ENCODE assay signal across 22 mouse cellular contexts in the genomic region with DNA sequence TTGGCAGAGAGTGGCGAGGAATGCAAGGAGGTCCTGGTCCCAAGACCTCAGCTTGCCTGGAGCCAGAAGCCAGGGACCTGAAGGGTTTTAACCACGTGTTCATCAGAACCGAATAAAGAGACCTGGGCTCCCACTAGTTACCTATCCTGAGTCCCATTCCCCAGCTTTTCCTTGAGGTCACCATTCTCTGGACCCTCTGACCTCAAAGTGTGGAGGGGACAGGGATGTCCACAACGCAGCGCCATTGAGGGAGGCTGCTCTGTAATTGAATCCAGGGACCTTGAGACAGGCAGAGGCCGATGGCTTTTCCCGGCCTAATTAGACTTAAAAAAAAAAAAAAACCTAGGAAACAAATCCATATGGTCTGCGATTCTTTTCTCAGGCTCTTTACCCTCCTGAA. TPM values are rescaled to one million over a fixed set of nuclear protein-coding genes. Genes with fewer than 3 reads are reported as not detected.
DNase-seq lines count a peak whose midpoint lies in the region; ATAC-seq and TF ChIP-seq lines count a peak whose summit lies in the region.
"Had no signal": no experiment of that assay in that cellular context is flagged by ENCODE, and none has a peak within 500 bp of the region (broad histone marks: within the 10 kb centered on the region; RNA-seq: fewer than 3 reads in every experiment).

No protein-coding gene starts in this region.

- H3K9me3 ChIP-seq in forebrain, embryonic 10.5 days, result no peaks in the 10 kb centered on the region
- H3K9me3 ChIP-seq in forebrain, embryonic 11.5 days (ENCODE audit: control insufficient read depth, low read length), result no peaks in the 10 kb centered on the region; the same call in 1 of the 2 replicates
- H3K9me3 ChIP-seq in ES-Bruce4 (replicated peaks; ENCODE audit: control insufficient read depth, insufficient read depth, low read length, poor library complexity, severe bottlenecking), result no peaks in the 10 kb centered on the region
- no peaks in the 10 kb centered on the region for H3K9me3 ChIP-seq in embryonic facial prominence, embryonic 13.5 days
- H3K9me3 ChIP-seq in limb, embryonic 12.5 days, result peaks cover 3% of the 10 kb centered on the region
- no peaks in the 10 kb centered on the region for H3K9me3 ChIP-seq in midbrain, embryonic 11.5 days (ENCODE audit: control insufficient read depth, low read length)
- H3K9me3 ChIP-seq: forebrain, embryonic 13.5 days; intestine, embryonic 15.5 days had no signal

- no peak for TF ChIP-seq EP300 in ES-Bruce4 (IDR thresholded peaks at IDR 0.05; ENCODE audit: insufficient read depth, low read depth, low read length)

- no peak for ATAC-seq in forebrain, embryonic 11.5 days (replicated peaks; ENCODE audit: low FRiP score)
- ATAC-seq in embryonic facial prominence, embryonic 13.5 days (ENCODE audit: insufficient number of reproducible peaks, insufficient read depth, low FRiP score, low TSS enrichment, low read depth), result no peak
- no peak; the same call in 1 of the 2 replicates for ATAC-seq in limb, embryonic 12.5 days (ENCODE audit: insufficient number of reproducible peaks, insufficient read depth, low FRiP score, low TSS enrichment, low read depth)
- ATAC-seq in midbrain, embryonic 11.5 days (ENCODE audit: low FRiP score), result no peak
- ATAC-seq: activated CD4-positive, CD25-positive, alpha-beta regulatory T cell, adult 4 months; CD4-positive, CD25-positive, alpha-beta regulatory T cell, adult 4 months; forebrain, embryonic 13.5 days; forebrain, postnatal 0 days; intestine, embryonic 15.5 days; Patski had no signal

- H3K4me1 ChIP-seq in forebrain, embryonic 10.5 days, result peaks cover 19% of the 10 kb centered on the region
- no peaks in the 10 kb centered on the region for H3K4me1 ChIP-seq in forebrain, embryonic 11.5 days (replicated peaks; ENCODE audit: control insufficient read depth, insufficient read depth, low read length)
- H3K4me1 ChIP-seq in ES-Bruce4 (ENCODE audit: control insufficient read depth, insufficient read depth, low read length), result no peaks in the 10 kb centered on the region
- peaks cover 43% of the 10 kb centered on the region for H3K4me1 ChIP-seq in embryonic facial prominence, embryonic 13.5 days
- H3K4me1 ChIP-seq in limb, embryonic 12.5 days (replicated peaks), result peaks cover 47% of the 10 kb centered on the region
- H3K4me1 ChIP-seq in midbrain, embryonic 11.5 days (ENCODE audit: control insufficient read depth, insufficient read depth, low read length), result no peaks in the 10 kb centered on the region
- H3K4me1 ChIP-seq in cerebellum, adult 2 months (ENCODE audit: control insufficient read depth, insufficient read depth, low read length), result no peaks in the 10 kb centered on the region

- TF ChIP-seq POLR2A in ES-Bruce4 (IDR thresholded peaks at IDR 0.05; ENCODE audit: insufficient read depth, low read length), result no peak
- TF ChIP-seq POLR2A in cerebellum, adult 2 months (IDR thresholded peaks at IDR 0.05; ENCODE audit: borderline replicate concordance, insufficient read depth, low read length), result no peak

- H3K27me3 ChIP-seq in forebrain, embryonic 10.5 days (ENCODE audit: poor library complexity, severe bottlenecking), result peaks cover 10% of the 10 kb centered on the region; the same call in 1 of the 2 replicates
- no peaks in the 10 kb centered on the region for H3K27me3 ChIP-seq in forebrain, embryonic 11.5 days (ENCODE audit: control insufficient read depth, insufficient read depth, low read length)
- H3K27me3 ChIP-seq in ES-Bruce4 (ENCODE audit: control insufficient read depth, insufficient read depth, low read length, poor library complexity, severe bottlenecking), result no peaks in the 10 kb centered on the region
- no peaks in the 10 kb centered on the region for H3K27me3 ChIP-seq in embryonic facial prominence, embryonic 13.5 days
- H3K27me3 ChIP-seq in limb, embryonic 12.5 days, result peaks cover 15% of the 10 kb centered on the region
- H3K27me3 ChIP-seq in midbrain, embryonic 11.5 days (ENCODE audit: control insufficient read depth, insufficient read depth, low read length), result no peaks in the 10 kb centered on the region
- no peaks in the 10 kb centered on the region for H3K27me3 ChIP-seq in cerebellum, adult 2 months (ENCODE audit: control insufficient read depth, insufficient read depth, low read length)
- H3K27me3 ChIP-seq: forebrain, embryonic 13.5 days; intestine, embryonic 15.5 days had no signal

- no peak overlapping the region for H3K4me3 ChIP-seq in forebrain, embryonic 10.5 days
- H3K4me3 ChIP-seq in forebrain, embryonic 11.5 days (ENCODE audit: low read depth, low read length), result no peak overlapping the region
- H3K4me3 ChIP-seq in ES-Bruce4 (ENCODE audit: low read depth, low read length), result no peak overlapping the region
- no peak overlapping the region for H3K4me3 ChIP-seq in embryonic facial prominence, embryonic 13.5 days
- H3K4me3 ChIP-seq in limb, embryonic 12.5 days (replicated peaks), result no peak overlapping the region
- H3K4me3 ChIP-seq in midbrain, embryonic 11.5 days (ENCODE audit: low read depth, low read length), result no peak overlapping the region
- no peak overlapping the region for H3K4me3 ChIP-seq in cerebellum, adult 2 months (replicated peaks; ENCODE audit: insufficient read depth, low read depth, low read length)
- H3K4me3 ChIP-seq: forebrain, embryonic 13.5 days; heart, adult 2 months; heart, embryonic 12.5 days; intestine, embryonic 15.5 days had no signal

- H3K9ac ChIP-seq in forebrain, embryonic 11.5 days (ENCODE audit: low read length), result no peak overlapping the region
- H3K9ac ChIP-seq in ES-Bruce4 (ENCODE audit: low read depth, poor library complexity, severe bottlenecking), result 0 out of 2 replicates have a peak overlapping the region, but pooled peaks have one; percentile 28
- H3K9ac ChIP-seq in embryonic facial prominence, embryonic 13.5 days, result no peak overlapping the region
- no peak overlapping the region for H3K9ac ChIP-seq in limb, embryonic 12.5 days (replicated peaks)
- no peak overlapping the region for H3K9ac ChIP-seq in midbrain, embryonic 11.5 days (ENCODE audit: low read length)
- H3K9ac ChIP-seq: forebrain, embryonic 13.5 days; forebrain, postnatal 0 days; heart, embryonic 12.5 days; intestine, embryonic 15.5 days had no signal

- no peaks in the 10 kb centered on the region for H3K36me3 ChIP-seq in forebrain, embryonic 10.5 days (replicated peaks)
- H3K36me3 ChIP-seq in forebrain, embryonic 11.5 days (ENCODE audit: control insufficient read depth, insufficient read depth, low read length), result no peaks in the 10 kb centered on the region
- H3K36me3 ChIP-seq in ES-Bruce4 (ENCODE audit: control insufficient read depth, insufficient read depth, low read length, poor library complexity, severe bottlenecking), result no peaks in the 10 kb centered on the region
- H3K36me3 ChIP-seq in embryonic facial prominence, embryonic 13.5 days, result no peaks in the 10 kb centered on the region
- no peaks in the 10 kb centered on the region for H3K36me3 ChIP-seq in limb, embryonic 12.5 days
- H3K36me3 ChIP-seq in midbrain, embryonic 11.5 days (ENCODE audit: control insufficient read depth, insufficient read depth, low read length), result no peaks in the 10 kb centered on the region
- H3K36me3 ChIP-seq: heart, embryonic 12.5 days; intestine, embryonic 15.5 days had no signal

- DNase-seq in forebrain, embryonic 10.5 days (ENCODE audit: extremely low spot score, low spot score), result no peak
- no peak for DNase-seq in forebrain, embryonic 11.5 days (ENCODE audit: low spot score)
- DNase-seq in embryo, embryonic 11 days, result no peak
- DNase-seq in midbrain, embryonic 11.5 days (ENCODE audit: low spot score, missing footprints), result no peak
- DNase-seq in cerebellum, adult 2 months, result no peak
- DNase-seq: adrenal gland, adult 2 months; adrenal gland, postnatal 25 days; B cell, adult 2 months; cerebellum, adult 18-20 months; cerebellum, postnatal 10 days; forebrain, postnatal 0 days; gastrocnemius, postnatal 14 days; heart, adult 2 months had no signal

- 0 out of 2 replicates have a peak overlapping the region, but pooled peaks have one; percentile 51 for H3K27ac ChIP-seq in forebrain, embryonic 10.5 days
- no peak overlapping the region for H3K27ac ChIP-seq in forebrain, embryonic 11.5 days (ENCODE audit: low read depth, low read length)
- no peak overlapping the region for H3K27ac ChIP-seq in ES-Bruce4 (ENCODE audit: insufficient read depth, low read length)
- peak overlapping the region; percentile 60; the same call in 1 of the 2 replicates for H3K27ac ChIP-seq in embryonic facial prominence, embryonic 13.5 days
- peak overlapping the region; percentile 86 for H3K27ac ChIP-seq in limb, embryonic 12.5 days
- H3K27ac ChIP-seq in midbrain, embryonic 11.5 days (ENCODE audit: low read depth, low read length), result no peak overlapping the region
- H3K27ac ChIP-seq in cerebellum, adult 2 months (ENCODE audit: insufficient read depth, low read length), result no peak overlapping the region
- H3K27ac ChIP-seq: forebrain, embryonic 13.5 days; heart, adult 2 months; intestine, embryonic 15.5 days had no signal

- no peak for TF ChIP-seq CTCF in ES-Bruce4 (IDR thresholded peaks at IDR 0.05; ENCODE audit: low read depth, low read length)
- TF ChIP-seq CTCF in cerebellum, adult 2 months (IDR thresholded peaks at IDR 0.05; ENCODE audit: borderline replicate concordance, insufficient read depth, low read depth, low read length), result no peak

- 52% methylated on average over 8 of the region's 8 CpGs for WGBS in forebrain, embryonic 10.5 days
- 61% methylated on average over 8 of the region's 8 CpGs for WGBS in forebrain, embryonic 11.5 days
- WGBS in embryonic facial prominence, embryonic 13.5 days, result 19% methylated on average over 8 of the region's 8 CpGs
- WGBS in limb, embryonic 12.5 days, result 11% methylated on average over 8 of the region's 8 CpGs
- WGBS in midbrain, embryonic 11.5 days, result 72% methylated on average over 8 of the region's 8 CpGs
- WGBS in cerebellum, adult 2 months, result 51% methylated on average over 8 of the region's 8 CpGs

- no peak overlapping the region for H3K4me2 ChIP-seq in forebrain, embryonic 11.5 days (ENCODE audit: low read depth, low read length, severe bottlenecking)
- peak overlapping the region; percentile 11; the same call in 1 of the 2 replicates for H3K4me2 ChIP-seq in embryonic facial prominence, embryonic 13.5 days
- peak overlapping the region; percentile 34 for H3K4me2 ChIP-seq in limb, embryonic 12.5 days
- no peak overlapping the region for H3K4me2 ChIP-seq in midbrain, embryonic 11.5 days
- H3K4me2 ChIP-seq: forebrain, embryonic 13.5 days; heart, embryonic 12.5 days; intestine, embryonic 15.5 days had no signal

RNA-seq across cellular contexts. Expression of gene Ngfr, which starts 32.3 kb away (rescaled TPM):
- polyA plus RNA-seq in forebrain, embryonic 10.5 days (2016; fragmentation: Nextera tagmentation; extraction: Ambion mirVana), result 12.3 and 14.6 TPM in 2 replicates
- polyA plus RNA-seq in forebrain, embryonic 11.5 days (2014; fragmentation: Nextera tagmentation; extraction: Ambion mirVana), result 10.5 and 11.5 TPM in 2 replicates
- 2.0 and 2.2 TPM in 2 replicates for polyA plus RNA-seq in ES-Bruce4 (2011; ENCODE audit: insufficient read depth, insufficient read length, low read depth, missing spikeins)
- polyA plus RNA-seq in embryonic facial prominence, embryonic 13.5 days (2015; fragmentation: Nextera tagmentation; extraction: Ambion mirVana), result 25.4 and 27.2 TPM in 2 replicates
- 24.3 and 26.7 TPM in 2 replicates for polyA plus RNA-seq in limb, embryonic 12.5 days (2016; fragmentation: Nextera tagmentation; extraction: Ambion mirVana)
- polyA plus RNA-seq in midbrain, embryonic 11.5 days (2014; fragmentation: Nextera tagmentation; extraction: Ambion mirVana), result 14.2 and 14.6 TPM in 2 replicates
- polyA plus RNA-seq in cerebellum, adult 2 months (2012; rRNA removed), result 4.5 and 6.4 TPM in 2 replicates
- polyA plus RNA-seq: activated CD4-positive, CD25-positive, alpha-beta regulatory T cell, adult 4 months; CD4-positive, CD25-positive, alpha-beta regulatory T cell, adult 4 months had no signal

RNA-seq across cellular contexts. Expression of gene Nxph3, which starts 40.9 kb away (rescaled TPM):
- polyA plus RNA-seq in forebrain, embryonic 10.5 days (2016; fragmentation: Nextera tagmentation; extraction: Ambion mirVana), result 0.31 and 0.36 TPM in 2 replicates
- polyA plus RNA-seq in forebrain, embryonic 11.5 days (2014; fragmentation: Nextera tagmentation; extraction: Ambion mirVana), result 0.25 and 0.28 TPM in 2 replicates
- 0.75 and 0.85 TPM in 2 replicates for polyA plus RNA-seq in ES-Bruce4 (2011; ENCODE audit: insufficient read depth, insufficient read length, low read depth, missing spikeins)
- 1.6 and 2.2 TPM in 2 replicates for polyA plus RNA-seq in embryonic facial prominence, embryonic 13.5 days (2015; fragmentation: Nextera tagmentation; extraction: Ambion mirVana)
- 2.5 and 2.6 TPM in 2 replicates for polyA plus RNA-seq in limb, embryonic 12.5 days (2016; fragmentation: Nextera tagmentation; extraction: Ambion mirVana)
- polyA plus RNA-seq in midbrain, embryonic 11.5 days (2014; fragmentation: Nextera tagmentation; extraction: Ambion mirVana), result 0.20 and 0.37 TPM in 2 replicates
- polyA plus RNA-seq in cerebellum, adult 2 months (2012; rRNA removed), result 18.6 and 19.9 TPM in 2 replicates
- polyA plus RNA-seq: activated CD4-positive, CD25-positive, alpha-beta regulatory T cell, adult 4 months; CD4-positive, CD25-positive, alpha-beta regulatory T cell, adult 4 months had no signal

Comparison
In these comparisons a context has a peak if more than half of its experiments do, and no peak if none do; other contexts are left out.
1. H3K27ac ChIP-seq: peak in forebrain, embryonic 10.5 days (single experiment), embryonic facial prominence, embryonic 13.5 days (single experiment) and limb, embryonic 12.5 days (single experiment); none in forebrain, embryonic 11.5 days (single experiment), ES-Bruce4 (single experiment), midbrain, embryonic 11.5 days (single experiment) and cerebellum, adult 2 months (single experiment).
2. H3K4me2 ChIP-seq: peak in embryonic facial prominence, embryonic 13.5 days (single experiment) and limb, embryonic 12.5 days (single experiment); none in forebrain, embryonic 11.5 days (single experiment) and midbrain, embryonic 11.5 days (single experiment).